Mouse (Mus musculus): ENCODE measurements at regions not wholly inside any gene's neighbourhood (a gene's known extent, or its start where the extent isn't known, plus 50 kb on each side); places are given as distances from the start of the nearest gene placed in this dataset.

GRCm38 (mm10) chr9:88068322-88068721 is 258.7 kb upstream of the Nt5e start:
- H3K27me3 ChIP-seq (ENCODE audit: control insufficient read depth, insufficient read depth, low read length) = peaks cover 2% of the 10 kb centered on the region; the same call in 1 of the 2 replicates
- TF ChIP-seq POLR2A (IDR thresholded peaks at IDR 0.05; ENCODE audit: control insufficient read depth, low read depth, low read length) = no peak
- TF ChIP-seq CTCF (IDR thresholded peaks at IDR 0.05; ENCODE audit: control insufficient read depth, insufficient read depth, insufficient replicate concordance, low read depth, low read length) = no peak
- H3K4me1 ChIP-seq (ENCODE audit: control insufficient read depth, insufficient read depth, low read length) = peaks cover 2% of the 10 kb centered on the region
- H3K36me3 ChIP-seq (ENCODE audit: control insufficient read depth, insufficient read depth, low read length) = no peaks in the 10 kb centered on the region
- H3K4me3 ChIP-seq (ENCODE audit: control insufficient read depth, low read depth, low read length) = no peak overlapping the region
- no peak overlapping the region for H3K27ac ChIP-seq (ENCODE audit: control insufficient read depth, insufficient read depth, low read depth, low read length)

DNA sequence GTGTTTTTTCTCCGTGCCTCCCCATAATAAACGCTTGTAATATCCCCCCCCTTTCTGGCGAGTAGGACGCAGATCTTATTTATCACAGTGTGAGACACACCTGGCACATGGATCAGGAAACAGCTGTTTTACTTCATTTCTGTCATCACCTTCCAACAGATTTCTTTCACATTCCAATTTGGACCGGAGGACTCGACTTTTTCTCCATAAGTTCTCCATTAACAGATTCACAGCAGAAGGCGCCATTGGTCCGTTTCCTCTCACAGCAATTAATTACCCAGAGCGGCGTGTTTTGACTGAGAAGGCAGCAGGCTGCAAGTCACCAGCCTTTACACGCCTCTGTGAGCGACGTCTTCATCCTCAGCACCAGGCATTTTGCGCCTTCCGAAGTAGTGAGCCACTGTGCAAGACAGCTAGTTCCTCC is 258.1 kb upstream of the Nt5e start:
- H3K27me3 ChIP-seq (ENCODE audit: control insufficient read depth, insufficient read depth, low read length) = peaks cover 2% of the 10 kb centered on the region; the same call in 1 of the 2 replicates
- H3K4me1 ChIP-seq (ENCODE audit: control insufficient read depth, insufficient read depth, low read length) = peaks cover 2% of the 10 kb centered on the region
- H3K36me3 ChIP-seq (ENCODE audit: control insufficient read depth, insufficient read depth, low read length) = no peaks in the 10 kb centered on the region
- no peak overlapping the region for H3K4me3 ChIP-seq (ENCODE audit: control insufficient read depth, low read depth, low read length)
- no peak overlapping the region for H3K27ac ChIP-seq (ENCODE audit: control insufficient read depth, insufficient read depth, low read depth, low read length)
- TF ChIP-seq POLR2A (IDR thresholded peaks at IDR 0.05; ENCODE audit: control insufficient read depth, low read depth, low read length) = no peak
- no peak for TF ChIP-seq CTCF (IDR thresholded peaks at IDR 0.05; ENCODE audit: control insufficient read depth, insufficient read depth, insufficient replicate concordance, low read depth, low read length)

DNA sequence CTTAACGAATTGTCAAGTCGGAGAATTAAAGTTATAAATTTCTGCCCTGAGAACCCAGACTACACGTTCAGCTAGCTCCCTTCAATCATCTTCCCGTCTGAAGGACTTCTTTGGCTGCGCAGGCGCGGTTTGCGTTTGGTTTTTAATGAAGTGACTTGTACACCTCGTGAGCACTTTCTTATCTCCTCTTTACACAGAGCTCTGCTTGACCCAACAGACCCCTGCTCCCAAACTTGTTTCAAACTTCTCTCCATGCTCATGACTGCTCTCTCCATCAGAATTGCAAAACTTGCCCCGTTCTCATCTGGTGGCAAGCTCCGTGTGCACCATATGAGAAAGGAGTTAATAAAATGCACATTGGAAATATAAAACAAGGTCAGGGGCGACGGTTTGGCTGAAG is 257.2 kb upstream of the Nt5e start:
- TF ChIP-seq CTCF (IDR thresholded peaks at IDR 0.05; ENCODE audit: control insufficient read depth, insufficient read depth, insufficient replicate concordance, low read depth, low read length) = no peak
- no peak for TF ChIP-seq POLR2A (IDR thresholded peaks at IDR 0.05; ENCODE audit: control insufficient read depth, low read depth, low read length)
- Histone ChIP-seq H3K4me3 (ENCODE audit: control insufficient read depth, low read depth, low read length) (no peak overlapping the region), H3K36me3 (ENCODE audit: control insufficient read depth, insufficient read depth, low read length) (no peaks in the 10 kb centered on the region), H3K27ac (ENCODE audit: control insufficient read depth, insufficient read depth, low read depth, low read length) (no peak overlapping the region), H3K4me1 (ENCODE audit: control insufficient read depth, insufficient read depth, low read length) (peaks cover 2% of the 10 kb centered on the region), H3K27me3 (ENCODE audit: control insufficient read depth, insufficient read depth, low read length) (peaks cover 2% of the 10 kb centered on the region; the same call in 1 of the 2 replicates)

DNA sequence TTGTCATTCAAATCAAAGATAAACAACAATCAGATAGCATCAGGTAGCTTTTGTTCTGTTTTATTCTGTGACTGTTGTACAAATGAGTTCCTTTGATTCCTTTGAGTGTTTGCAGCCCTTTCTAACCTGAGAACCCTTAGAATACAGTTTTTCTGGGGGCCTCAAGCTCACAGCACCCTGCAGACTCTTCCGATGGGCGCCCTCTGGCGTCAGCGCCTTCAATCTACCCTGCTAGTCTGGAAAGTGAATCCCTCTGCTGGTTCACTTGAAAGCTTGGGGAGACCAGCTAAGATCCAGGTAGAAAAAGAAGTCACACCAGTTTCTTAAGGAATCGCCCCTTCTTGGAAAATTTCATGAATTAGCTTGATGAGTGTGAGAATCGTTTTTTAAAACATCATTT is 253.8 kb upstream of the Nt5e start:
- Histone ChIP-seq H3K27me3 (ENCODE audit: control insufficient read depth, insufficient read depth, low read length) (peaks cover 2% of the 10 kb centered on the region; the same call in 1 of the 2 replicates), H3K4me1 (ENCODE audit: control insufficient read depth, insufficient read depth, low read length) (peaks cover 2% of the 10 kb centered on the region), H3K36me3 (ENCODE audit: control insufficient read depth, insufficient read depth, low read length) (no peaks in the 10 kb centered on the region), H3K27ac (ENCODE audit: control insufficient read depth, insufficient read depth, low read depth, low read length) (no peak overlapping the region), H3K4me3 (ENCODE audit: control insufficient read depth, low read depth, low read length) (no peak overlapping the region)
- TF ChIP-seq CTCF (IDR thresholded peaks at IDR 0.05; ENCODE audit: control insufficient read depth, insufficient read depth, insufficient replicate concordance, low read depth, low read length) (peak; percentile 27; the same call in 1 of the 2 replicates), POLR2A (IDR thresholded peaks at IDR 0.05; ENCODE audit: control insufficient read depth, low read depth, low read length) (no peak)

GRCm38 (mm10) chr9:88073579-88073978 is 253.4 kb upstream of the Nt5e start:
- H3K27me3 ChIP-seq (ENCODE audit: control insufficient read depth, insufficient read depth, low read length) = peaks cover 2% of the 10 kb centered on the region; the same call in 1 of the 2 replicates
- H3K27ac ChIP-seq (ENCODE audit: control insufficient read depth, insufficient read depth, low read depth, low read length) = no peak overlapping the region
- peaks cover 2% of the 10 kb centered on the region for H3K4me1 ChIP-seq (ENCODE audit: control insufficient read depth, insufficient read depth, low read length)
- H3K36me3 ChIP-seq (ENCODE audit: control insufficient read depth, insufficient read depth, low read length) = no peaks in the 10 kb centered on the region
- TF ChIP-seq CTCF (IDR thresholded peaks at IDR 0.05; ENCODE audit: control insufficient read depth, insufficient read depth, insufficient replicate concordance, low read depth, low read length) = no peak
- no peak for TF ChIP-seq POLR2A (IDR thresholded peaks at IDR 0.05; ENCODE audit: control insufficient read depth, low read depth, low read length)
- H3K4me3 ChIP-seq (ENCODE audit: control insufficient read depth, low read depth, low read length) = no peak overlapping the region

DNA sequence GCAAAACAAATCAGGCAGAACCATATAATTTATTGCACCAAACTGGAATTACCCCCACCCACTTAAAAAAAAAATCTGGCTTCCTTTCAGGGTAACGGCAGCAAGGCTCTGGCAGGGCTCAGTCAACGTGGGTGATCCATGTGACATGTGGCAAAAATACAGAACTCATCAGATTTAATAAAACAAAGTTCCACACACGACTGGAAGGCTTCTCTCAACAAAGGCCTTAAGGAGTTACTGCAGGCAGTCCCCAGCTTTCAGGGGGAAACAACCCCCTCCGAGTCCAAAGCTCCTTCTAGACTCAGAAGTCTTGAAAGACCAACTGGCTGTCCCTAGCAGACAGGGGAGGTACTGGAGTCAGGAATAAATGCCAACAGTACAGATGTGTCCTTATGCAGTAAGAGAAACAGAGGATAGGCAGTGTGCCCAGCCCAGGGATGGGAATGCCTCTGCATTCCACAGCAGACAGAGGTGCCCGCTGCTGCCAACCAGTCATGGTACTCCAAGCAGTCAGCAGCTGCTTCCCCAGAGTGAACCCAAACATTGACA is 244.0 kb upstream of the Nt5e start:
- H3K36me3 ChIP-seq (ENCODE audit: control insufficient read depth, insufficient read depth, low read length) = no peaks in the 10 kb centered on the region
- no peaks in the 10 kb centered on the region for H3K4me1 ChIP-seq (ENCODE audit: control insufficient read depth, insufficient read depth, low read length)
- H3K27ac ChIP-seq (ENCODE audit: control insufficient read depth, insufficient read depth, low read depth, low read length) = no peak overlapping the region
- H3K27me3 ChIP-seq (ENCODE audit: control insufficient read depth, insufficient read depth, low read length) = no peaks in the 10 kb centered on the region
- TF ChIP-seq POLR2A (IDR thresholded peaks at IDR 0.05; ENCODE audit: control insufficient read depth, low read depth, low read length) (no peak), CTCF (IDR thresholded peaks at IDR 0.05; ENCODE audit: control insufficient read depth, insufficient read depth, insufficient replicate concordance, low read depth, low read length) (no peak)
- no peak overlapping the region for H3K4me3 ChIP-seq (ENCODE audit: control insufficient read depth, low read depth, low read length)

- TF ChIP-seq CTCF (IDR thresholded peaks at IDR 0.05; ENCODE audit: control insufficient read depth, insufficient read depth, insufficient replicate concordance, low read depth, low read length) (no peak), POLR2A (IDR thresholded peaks at IDR 0.05; ENCODE audit: control insufficient read depth, low read depth, low read length) (no peak)
- Histone ChIP-seq H3K27me3 (ENCODE audit: control insufficient read depth, insufficient read depth, low read length) (no peaks in the 10 kb centered on the region), H3K36me3 (ENCODE audit: control insufficient read depth, insufficient read depth, low read length) (no peaks in the 10 kb centered on the region), H3K27ac (ENCODE audit: control insufficient read depth, insufficient read depth, low read depth, low read length) (no peak overlapping the region), H3K4me1 (ENCODE audit: control insufficient read depth, insufficient read depth, low read length) (no peaks in the 10 kb centered on the region), H3K4me3 (ENCODE audit: control insufficient read depth, low read depth, low read length) (no peak overlapping the region)
Observed at GRCm38 (mm10) chr9:88085181-88085816, 241.7 kb upstream of the Nt5e start.
